Mouse (Mus musculus) ES-CJ7 (cell line): ENCODE results near the gene Alkbh5.
"Not testable (repeated sequence)": the region's sequence is repeated elsewhere in the genome, so short reads cannot be mapped to it uniquely, and the experiment has no call there.

Experiments used
- DNase-seq: peaks from one replicate; pipeline ENCODE4 v3.0.0; 2011; ENCODE audit warnings: low read depth, low spot score

The Alkbh5 gene

GRCm38 (mm10) chr11:60543211-60543610, 7.0 kb downstream of the Alkbh5 start:
- DNase-seq, result not testable (repeated sequence)

- DNase-seq, result no peak
Measured at GRCm38 (mm10) chr11:60545433-60545832, 9.3 kb downstream of the Alkbh5 start.

GRCm38 (mm10) chr11:60548112-60548511, 11.9 kb downstream of the Alkbh5 start:
- no peak for DNase-seq

GRCm38 (mm10) chr11:60553091-60553490, 16.9 kb downstream of the Alkbh5 start:
- DNase-seq, result no peak

DNA sequence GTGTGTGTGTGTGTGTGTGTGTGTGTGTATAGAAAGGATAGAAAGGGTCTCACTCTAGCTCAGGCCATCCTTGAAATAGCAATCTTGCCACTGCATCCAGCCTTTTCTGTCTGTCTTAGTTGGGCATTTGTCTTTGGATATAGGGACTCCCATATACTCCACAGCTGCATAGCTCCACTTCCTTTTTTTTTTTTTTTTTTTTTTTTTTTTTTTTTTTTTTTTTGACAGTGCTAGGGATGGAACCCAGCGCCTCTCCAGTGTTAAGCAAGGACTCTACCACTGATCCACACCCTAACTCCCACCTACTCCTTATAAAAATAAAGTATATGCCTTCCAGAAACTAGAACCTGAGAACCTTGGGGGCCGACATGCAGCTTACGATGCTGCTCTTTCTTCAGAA, 21.5 kb downstream of the Alkbh5 start:
- DNase-seq, result no peak

GRCm38 (mm10) chr11:60559342-60559741, 23.2 kb downstream of the Alkbh5 start:
- peak; percentile 81 for DNase-seq

GRCm38 (mm10) chr11:60574006-60574405, 37.8 kb downstream of the Alkbh5 start:
- not testable (repeated sequence) for DNase-seq
